Mouse (Mus musculus): ENCODE measurements around the gene Aff1. TPM values are rescaled to one million over a fixed set of nuclear protein-coding genes. Genes with fewer than 3 reads are reported as not detected.
A peak's percentile ranks its signal among the peaks of the same experiment; 100 is the strongest.

The Aff1 gene
- polyA plus RNA-seq, 1 experiment from 2014 or later, result 76.9 TPM

GRCm38 (mm10) chr5:103846609-103847008 lies 154.4 kb downstream of the Aff1 start:
- POLR2A ChIA-PET, result interaction anchor here (1.2 kb wide), 1 partner anchor 13 kb away, joined by 3 read pairs; no protein-coding TSS in a partner anchor
- TF ChIP-seq CTCF (IDR thresholded peaks at IDR 0.05), result no peak
- in situ Hi-C loops (cut with MboI; ENCODE audit: low pct_unique_long_range_greater_than_20kb), result no loop called here
- no peak for DNase-seq (ENCODE audit: low read depth, low spot score)
- no peaks in the 10 kb centered on the region for H3K27me3 ChIP-seq
- CTCF ChIA-PET, result no interaction called here
- ATAC-seq, result peak; percentile 40

GRCm38 (mm10) chr5:103848546-103848945 lies 156.4 kb downstream of the Aff1 start:
- in situ Hi-C loops (cut with MboI; ENCODE audit: low pct_unique_long_range_greater_than_20kb), result no loop called here
- no peak for DNase-seq (ENCODE audit: low read depth, low spot score)

GRCm38 (mm10) chr5:103852756-103853549 lies 160.8 kb downstream of the Aff1 start:
- no peaks in the 10 kb centered on the region for H3K27me3 ChIP-seq
- ATAC-seq, result no peak
- DNase-seq (ENCODE audit: low read depth, low spot score), result no peak
- in situ Hi-C loops (cut with MboI; ENCODE audit: low pct_unique_long_range_greater_than_20kb), result no loop called here
- CTCF ChIA-PET, result interaction anchor here (1.4 to 1.5 kb wide), 2 partner anchors 74 to 172 kb away, joined by 3 to 5 read pairs; no protein-coding TSS in a partner anchor
- POLR2A ChIA-PET, result no interaction called here
- TF ChIP-seq CTCF (IDR thresholded peaks at IDR 0.05), result no peak

More at GRCm38 (mm10) chr5:103848546-103848945, 156.4 kb downstream of the Aff1 start:
- ChIA-PET CTCF (interaction anchor here (1.4 kb wide), 1 partner anchor 8 kb away, joined by 3 read pairs; no protein-coding TSS in a partner anchor), POLR2A (interaction anchor here (0.5 kb wide), 1 partner anchor 91 kb away, joined by 3 read pairs; no protein-coding TSS in a partner anchor)
- peak; percentile 23 for ATAC-seq
- no peaks in the 10 kb centered on the region for H3K27me3 ChIP-seq
- TF ChIP-seq CTCF (IDR thresholded peaks at IDR 0.05), result no peak

GRCm38 (mm10) chr5:103854041-103854806 lies 162.1 kb downstream of the Aff1 start:
- ChIA-PET CTCF (interaction anchor here (1.1 to 1.5 kb wide), 3 partner anchors 18 to 174 kb away, joined by 3 to 5 read pairs (median 3); no protein-coding TSS in a partner anchor), POLR2A (no interaction called here)
- no peak for DNase-seq (ENCODE audit: low read depth, low spot score)

GRCm38 (mm10) chr5:103854807-103855194 lies 162.6 kb downstream of the Aff1 start:
- no peak for TF ChIP-seq CTCF (IDR thresholded peaks at IDR 0.05)
- ChIA-PET CTCF (interaction anchor here (1.1 to 1.5 kb wide), 3 partner anchors 18 to 174 kb away, joined by 3 to 5 read pairs (median 3); no protein-coding TSS in a partner anchor), POLR2A (no interaction called here)
- no peaks in the 10 kb centered on the region for H3K27me3 ChIP-seq
- in situ Hi-C loops (cut with MboI; ENCODE audit: low pct_unique_long_range_greater_than_20kb), result no loop called here
- DNase-seq (ENCODE audit: low read depth, low spot score) (no peak), ATAC-seq (no peak)

More at GRCm38 (mm10) chr5:103854041-103854806, 162.1 kb downstream of the Aff1 start:
- ATAC-seq, result peak; percentile 61
- TF ChIP-seq CTCF (IDR thresholded peaks at IDR 0.05), result no peak
- no peaks in the 10 kb centered on the region for H3K27me3 ChIP-seq
- in situ Hi-C loops (cut with MboI; ENCODE audit: low pct_unique_long_range_greater_than_20kb), result no loop called here

GRCm38 (mm10) chr5:103855483-103856211 lies 163.5 kb downstream of the Aff1 start:
- CTCF ChIA-PET, result interaction anchor here (0.8 to 4.1 kb wide), 10 partner anchors 8 to 72 kb away, joined by 3 to 31 read pairs (median 4); no protein-coding TSS in a partner anchor
- ATAC-seq (no peak), DNase-seq (ENCODE audit: low read depth, low spot score) (no peak)
- no peak for TF ChIP-seq CTCF (IDR thresholded peaks at IDR 0.05)
- POLR2A ChIA-PET, result no interaction called here
- no peaks in the 10 kb centered on the region for H3K27me3 ChIP-seq
- in situ Hi-C loops (cut with MboI; ENCODE audit: low pct_unique_long_range_greater_than_20kb), result no loop called here

GRCm38 (mm10) chr5:103856286-103857009 lies 164.3 kb downstream of the Aff1 start:
- in situ Hi-C loops (cut with MboI; ENCODE audit: low pct_unique_long_range_greater_than_20kb), result no loop called here
- no peak for TF ChIP-seq CTCF (IDR thresholded peaks at IDR 0.05)
- CTCF ChIA-PET, result interaction anchor here (0.7 to 4.1 kb wide), 16 partner anchors 8 to 82 kb away, joined by 3 to 31 read pairs (median 4); no protein-coding TSS in a partner anchor
- ATAC-seq, result peak; percentile 66
- H3K27me3 ChIP-seq, result no peaks in the 10 kb centered on the region
- POLR2A ChIA-PET, result interaction anchor here (0.5 kb wide), 1 partner anchor 165 kb away, joined by 3 read pairs; no protein-coding TSS in a partner anchor
- DNase-seq (ENCODE audit: low read depth, low spot score), result no peak

GRCm38 (mm10) chr5:103857151-103857550 lies 165.0 kb downstream of the Aff1 start:
- in situ Hi-C loops (cut with MboI; ENCODE audit: low pct_unique_long_range_greater_than_20kb), result no loop called here
- no peak for TF ChIP-seq CTCF (IDR thresholded peaks at IDR 0.05)
- ATAC-seq (no peak), DNase-seq (ENCODE audit: low read depth, low spot score) (no peak)
- ChIA-PET POLR2A (interaction anchor here (0.5 kb wide), 1 partner anchor 165 kb away, joined by 3 read pairs; no protein-coding TSS in a partner anchor), CTCF (interaction anchor here (0.8 to 4.1 kb wide), 12 partner anchors 7 to 81 kb away, joined by 3 to 31 read pairs (median 4); no protein-coding TSS in a partner anchor)
- H3K27me3 ChIP-seq, result no peaks in the 10 kb centered on the region

- DNase-seq (ENCODE audit: low read depth, low spot score) (no peak), ATAC-seq (no peak)
- in situ Hi-C loops (cut with MboI; ENCODE audit: low pct_unique_long_range_greater_than_20kb), result no loop called here
- POLR2A ChIA-PET, result no interaction called here
- H3K27me3 ChIP-seq, result no peaks in the 10 kb centered on the region
- TF ChIP-seq CTCF (IDR thresholded peaks at IDR 0.05), result no peak
- CTCF ChIA-PET, result interaction anchor here (1.3 to 1.9 kb wide), 2 partner anchors 26 to 67 kb away, joined by 3 to 5 read pairs; no protein-coding TSS in a partner anchor
These were observed 168.4 kb downstream of the Aff1 start for GRCm38 (mm10) chr5:103860622-103861021.
